Mouse (Mus musculus): ENCODE data around the gene Gkn1.
A peak's percentile ranks its signal among the peaks of the same experiment; 100 is the strongest.

The Gkn1 gene

DNA sequence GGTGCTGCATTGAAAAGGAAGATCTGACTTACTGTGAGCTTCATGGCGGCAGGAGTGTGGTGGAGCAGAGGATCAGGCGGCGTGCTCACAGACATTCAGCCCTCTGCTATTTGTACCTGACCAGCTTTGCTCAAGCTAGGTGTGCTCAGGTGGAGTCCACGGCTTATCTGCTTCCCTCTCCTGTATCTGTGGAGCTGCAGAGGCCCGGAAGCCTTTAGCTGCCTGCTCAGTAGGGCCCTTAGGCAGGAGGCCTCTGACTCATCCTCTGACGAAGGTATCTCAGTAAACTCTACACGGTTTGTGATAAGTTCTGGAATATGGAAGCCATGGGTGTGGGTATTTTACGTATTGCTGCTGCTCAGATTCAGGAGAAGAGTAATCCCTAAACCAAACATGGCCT is at the start of gene Gkn1:
TSS of gene Gkn1 (minus strand) at position 114 of the 400 bp plus-strand sequence.
- no peak for DNase-seq

DNA sequence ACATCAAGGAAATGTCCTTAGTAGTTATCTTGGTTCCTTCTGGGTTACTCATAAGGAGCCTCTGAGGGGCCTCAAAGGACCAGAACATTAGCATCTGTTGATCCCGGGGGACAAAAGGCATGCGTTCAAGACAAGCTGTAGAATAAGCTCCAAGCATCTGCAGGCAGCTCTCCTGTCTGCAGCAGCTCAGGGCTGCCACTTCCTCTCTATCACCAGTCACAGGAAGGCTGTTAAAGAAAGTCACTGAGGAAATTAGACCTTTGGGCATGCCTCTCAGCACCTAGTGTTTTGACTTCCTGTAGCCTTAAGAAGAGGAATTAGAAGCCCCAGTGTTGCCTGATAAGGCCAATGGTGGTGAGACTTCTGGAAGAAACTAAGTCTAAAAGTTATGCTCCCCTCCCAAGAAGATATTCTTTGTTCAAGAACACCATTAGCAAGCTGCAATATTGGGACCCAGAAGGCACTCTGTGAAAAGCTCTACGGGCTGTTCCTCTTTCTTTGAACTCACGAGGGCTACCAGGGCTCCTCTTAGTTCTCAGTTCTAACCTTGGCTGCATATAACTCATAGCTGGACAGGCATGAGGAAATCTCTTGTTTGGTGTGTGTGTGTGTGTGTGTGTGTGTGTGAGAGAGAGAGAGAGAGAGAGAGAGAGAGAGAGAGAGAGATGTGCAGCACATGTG is 49.3 kb upstream of the Gkn1 start:
- DNase-seq = no peak

DNA sequence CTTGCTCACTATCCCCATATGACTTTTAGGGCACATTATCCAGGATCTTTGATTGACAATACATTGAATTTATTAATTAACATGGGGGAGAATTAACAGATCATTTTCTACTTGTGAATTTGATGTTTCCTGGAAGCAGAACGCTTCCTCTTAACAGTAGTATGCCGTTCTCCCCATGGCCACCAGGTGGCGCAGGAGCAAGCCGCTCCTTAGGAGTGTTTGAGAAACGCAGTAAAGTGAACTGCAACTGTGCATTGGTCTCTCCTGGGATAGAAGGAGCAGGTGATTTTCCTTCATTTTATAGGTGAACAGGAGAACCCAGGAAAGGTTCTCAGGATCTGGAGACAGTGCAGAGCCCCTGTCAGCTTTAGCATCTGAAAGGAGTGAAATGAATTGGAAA is 48.4 kb upstream of the Gkn1 start:
- DNase-seq = peak in 1 of 2 experiments; percentile 78

DNA sequence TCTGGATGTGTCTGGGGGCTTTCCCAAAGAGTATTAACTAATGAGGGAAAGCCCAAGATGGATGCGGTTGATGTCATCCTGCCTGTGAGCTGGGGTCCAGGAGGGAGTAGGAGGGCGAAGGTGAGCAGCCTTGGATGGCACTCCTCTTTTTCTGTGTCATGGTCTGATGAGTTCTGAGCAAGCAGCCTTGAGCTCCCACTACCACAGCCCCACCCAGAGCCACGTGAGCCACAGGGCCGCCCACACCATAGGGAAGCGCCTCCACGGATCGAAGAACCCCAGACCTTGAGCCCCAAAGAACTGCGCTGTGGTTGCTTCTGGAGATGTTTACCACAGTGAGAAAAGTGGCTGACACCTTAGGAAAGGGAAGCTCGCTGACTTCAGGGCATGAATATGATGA is 44.0 kb upstream of the Gkn1 start:
- peak in 1 of 2 experiments; percentile 17 for DNase-seq

DNA sequence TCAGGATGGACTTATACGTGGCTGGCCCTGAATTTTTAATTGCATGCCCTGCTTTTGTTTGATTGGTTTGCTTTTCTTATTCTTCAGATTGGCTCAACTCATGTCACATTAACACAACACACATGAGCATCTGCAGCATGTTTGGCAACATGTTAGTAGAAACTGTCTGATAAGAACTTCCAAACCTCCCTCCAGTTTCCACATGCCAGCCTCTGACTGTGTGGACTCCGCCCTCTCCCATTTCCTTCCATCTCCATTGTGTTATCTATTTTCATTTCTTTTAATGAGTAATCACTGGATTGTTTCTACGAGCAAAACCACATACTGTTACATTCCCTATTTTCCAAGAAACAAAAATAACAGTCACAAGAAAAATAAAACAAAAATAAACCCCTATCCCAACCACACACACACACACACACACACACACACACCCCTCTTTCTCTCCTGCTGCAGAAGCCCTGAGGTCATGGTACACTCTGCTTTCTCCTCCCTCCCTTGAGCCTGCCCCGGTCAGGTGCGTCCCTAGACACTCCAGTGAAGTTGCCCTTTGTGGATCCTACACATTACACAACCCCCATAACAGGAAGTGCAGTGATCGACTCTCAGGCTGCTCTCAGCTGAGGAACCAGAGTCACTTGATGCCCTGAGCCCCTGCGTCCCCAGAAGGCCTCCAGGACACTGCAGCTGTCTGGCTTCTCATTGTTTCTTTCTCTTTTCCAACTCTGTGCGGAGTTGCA is 42.9 kb upstream of the Gkn1 start:
- peak in 1 of 2 experiments; percentile 34 for DNase-seq

DNA sequence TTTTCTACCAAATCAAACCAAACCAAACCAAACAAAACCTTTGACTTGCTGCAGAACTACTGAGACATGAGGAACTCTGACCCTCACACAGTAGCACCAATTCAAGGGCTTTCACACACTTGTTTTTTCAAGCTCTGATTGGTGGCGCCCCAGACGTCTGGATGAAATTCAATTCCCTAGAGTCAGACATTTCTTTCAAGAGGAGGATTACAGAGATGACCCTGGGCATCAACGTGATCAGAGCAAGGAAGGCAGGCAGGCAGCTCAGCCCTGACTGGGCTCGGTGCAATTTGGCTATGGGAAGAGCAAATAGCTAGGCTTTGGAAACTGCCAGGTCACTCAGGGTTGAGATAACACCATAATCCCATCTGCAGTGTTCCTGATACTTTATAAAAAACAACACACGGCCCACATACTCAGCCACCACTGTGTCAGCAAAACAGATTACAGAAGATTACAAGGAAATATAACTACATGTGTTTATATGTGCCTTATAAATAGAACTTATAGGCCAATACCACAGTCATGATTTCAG is 38.8 kb upstream of the Gkn1 start:
- no peak for DNase-seq

DNA sequence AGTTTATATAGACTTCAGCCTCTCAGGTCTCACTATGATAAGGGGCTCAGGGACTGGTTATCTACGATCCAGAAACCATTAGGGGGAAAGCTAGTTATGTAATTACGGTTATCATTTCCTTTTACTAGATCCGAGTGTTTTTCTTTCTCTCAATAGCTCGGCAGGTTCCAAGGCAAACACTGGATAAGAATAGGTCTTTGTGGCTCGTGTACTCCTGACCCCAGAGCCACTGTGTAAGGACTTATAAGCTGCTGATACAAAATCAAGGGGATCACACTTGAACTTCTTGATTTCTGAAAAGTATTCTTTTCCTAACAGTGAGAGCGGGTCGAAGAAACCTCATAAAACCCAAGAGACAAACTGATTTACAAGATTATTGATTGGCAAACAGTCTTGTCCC is 38.1 kb upstream of the Gkn1 start, which contains the start of gene Gkn3:
TSS of gene Gkn3 (minus strand) at position 59 of the 400 bp plus-strand sequence.
- no peak for DNase-seq

DNA sequence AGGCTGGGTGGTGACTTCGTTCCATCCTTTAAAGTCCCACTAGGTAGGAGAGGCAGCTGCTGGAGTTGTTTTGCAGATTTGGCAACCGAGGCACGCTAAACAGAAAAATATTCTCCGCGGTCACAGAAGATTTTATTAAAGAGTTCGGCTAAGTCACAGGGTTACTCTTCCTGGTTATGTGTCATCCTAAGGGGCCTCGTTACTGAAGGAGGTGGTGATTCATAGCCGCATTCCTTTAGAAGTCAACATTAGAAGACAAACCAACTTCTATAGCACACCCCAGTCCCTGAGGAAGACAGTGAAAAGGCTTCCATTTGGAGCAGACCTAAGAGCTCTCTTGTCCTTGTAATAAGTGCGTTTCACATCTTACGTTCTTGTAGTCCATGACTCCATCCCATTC is 35.9 kb upstream of the Gkn1 start:
- no peak for DNase-seq

DNA sequence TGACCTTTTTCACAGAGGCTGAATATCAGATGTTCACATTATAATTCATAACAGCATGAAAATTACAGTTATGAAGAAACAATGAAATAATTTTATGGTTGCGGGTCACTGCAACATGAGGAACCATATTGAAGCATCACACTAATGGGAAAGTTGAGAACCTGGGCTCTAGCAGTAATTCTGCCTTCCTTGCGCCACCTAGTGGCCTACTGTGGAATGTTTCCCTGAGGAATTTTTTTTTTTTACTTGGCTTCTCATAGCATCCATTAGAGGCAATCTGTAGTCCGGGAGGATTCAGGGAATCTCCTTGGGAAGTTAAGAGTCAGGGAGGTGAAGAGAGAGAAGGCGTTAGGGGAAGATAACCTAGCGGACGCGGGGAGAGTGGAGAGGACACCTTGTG is 35.5 kb upstream of the Gkn1 start:
- DNase-seq = peak; percentile 28 to 62

DNA sequence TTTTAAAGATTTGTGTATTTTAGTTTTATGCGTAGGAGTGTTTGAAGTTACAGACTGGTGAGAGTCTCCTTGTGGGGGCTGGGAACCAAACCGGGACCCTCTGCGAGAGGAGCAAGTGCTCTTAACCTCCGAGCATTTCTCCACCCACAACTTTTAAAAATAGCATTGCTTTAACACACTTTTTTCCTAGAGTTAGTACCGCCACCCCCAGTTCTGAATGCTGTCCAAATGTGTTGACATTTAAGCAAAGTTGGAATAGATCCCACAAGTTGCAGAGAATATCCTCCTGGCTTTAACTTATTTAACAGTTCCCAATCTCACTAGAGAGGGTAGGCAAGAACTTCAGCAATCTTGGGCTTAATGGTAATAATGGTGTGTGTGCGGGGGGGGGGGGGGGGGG is 34.0 kb upstream of the Gkn1 start:
- no peak for DNase-seq

DNA sequence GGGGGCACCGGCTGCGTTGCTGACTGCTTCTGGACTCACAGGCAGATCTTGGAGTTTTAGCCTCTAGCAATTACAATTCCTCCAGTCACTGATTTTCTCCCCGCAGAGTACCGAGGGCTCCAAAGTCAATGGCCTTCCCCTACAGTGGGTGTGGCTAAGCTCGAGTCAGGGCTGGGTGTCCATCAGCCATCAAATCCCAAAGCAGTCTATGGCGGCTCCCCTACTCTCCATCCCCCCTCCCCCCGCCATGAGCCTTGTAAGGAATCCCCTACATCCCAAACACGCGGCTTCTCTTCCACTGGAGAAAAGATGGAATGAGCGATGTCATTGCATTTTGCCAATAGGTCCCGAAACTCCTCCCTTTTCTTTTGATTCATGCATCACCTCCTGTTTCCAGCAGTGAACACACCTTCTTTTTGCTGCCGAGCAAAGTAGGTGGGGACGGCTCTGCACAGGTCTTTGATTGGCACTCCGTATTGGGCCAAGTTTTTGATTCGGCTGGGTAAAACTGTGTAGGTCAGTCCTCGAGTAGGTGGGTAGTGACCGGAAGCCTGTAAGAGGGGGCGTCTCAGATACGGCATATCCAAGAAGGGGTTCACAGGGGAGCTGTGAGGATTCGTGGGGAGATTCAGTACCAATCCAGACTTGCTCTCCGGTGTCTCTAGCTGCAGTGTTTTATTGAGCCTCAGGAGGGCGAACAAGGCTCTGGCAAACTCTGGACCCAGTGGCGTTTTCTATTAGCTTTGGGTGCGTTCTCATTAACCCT is 33.4 kb upstream of the Gkn1 start:
- DNase-seq = peak in 1 of 2 experiments; percentile 27

DNA sequence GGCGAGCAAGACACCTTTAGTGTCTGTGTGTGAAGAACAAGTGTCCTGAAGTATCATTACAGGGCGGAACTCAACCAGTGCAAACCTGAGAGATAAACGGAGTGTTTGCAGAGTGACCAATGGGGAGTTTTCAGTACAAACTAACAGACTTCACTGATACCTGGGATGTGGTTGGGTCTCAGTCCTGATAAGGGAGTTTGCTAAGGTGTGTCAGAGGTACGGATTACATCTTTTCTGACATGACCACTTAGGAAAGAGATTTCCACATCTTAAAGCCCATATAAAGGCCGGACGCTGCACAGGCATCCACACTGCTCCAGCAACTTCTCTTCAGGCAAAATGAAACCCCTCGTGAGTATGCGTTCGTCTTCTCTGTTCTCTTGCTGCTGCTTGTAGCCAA is 22.3 kb upstream of the Gkn1 start, which contains the start of gene Gkn2:
TSS of gene Gkn2 (plus strand) at position 301 of the 400 bp plus-strand sequence.
- DNase-seq = no peak

DNA sequence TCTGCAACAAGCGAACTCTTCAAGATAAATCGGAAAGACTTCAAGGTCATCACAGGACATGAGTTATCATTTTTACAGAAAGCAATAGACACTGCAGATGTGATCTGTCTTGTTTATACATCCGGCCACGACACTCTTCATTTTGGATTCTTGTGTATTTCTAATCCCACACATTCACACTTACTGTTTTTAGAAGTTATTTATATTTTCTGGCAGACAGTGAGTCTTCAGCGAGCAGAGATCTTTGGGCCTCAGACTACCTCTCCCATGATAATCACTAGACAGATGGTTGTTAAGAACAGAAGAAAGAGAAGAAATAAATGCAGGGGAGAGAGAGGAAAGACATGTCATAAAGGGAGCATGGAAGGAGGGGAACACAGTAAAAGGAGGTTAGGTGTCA is 18.5 kb upstream of the Gkn1 start:
- DNase-seq = no peak

DNA sequence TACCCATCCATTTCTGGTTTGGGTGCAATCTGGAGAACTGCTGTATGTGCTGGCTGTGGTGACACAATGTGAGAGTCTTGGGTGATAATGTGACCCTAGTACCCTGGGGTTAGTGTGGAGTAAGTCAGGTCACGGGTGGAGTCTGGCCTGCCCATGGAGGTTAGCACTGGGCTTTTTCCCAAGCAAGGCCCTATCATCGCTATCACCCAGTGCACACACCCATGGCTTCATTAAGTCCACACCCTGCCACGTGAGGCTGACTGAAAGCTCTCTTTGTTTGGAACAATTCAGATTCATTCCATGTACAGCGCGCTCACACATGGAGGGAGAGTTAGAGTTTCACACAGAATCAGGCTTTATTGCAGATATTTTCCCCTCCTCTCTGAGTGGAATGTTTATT is 3.7 kb upstream of the Gkn1 start:
- DNase-seq = no peak

DNA sequence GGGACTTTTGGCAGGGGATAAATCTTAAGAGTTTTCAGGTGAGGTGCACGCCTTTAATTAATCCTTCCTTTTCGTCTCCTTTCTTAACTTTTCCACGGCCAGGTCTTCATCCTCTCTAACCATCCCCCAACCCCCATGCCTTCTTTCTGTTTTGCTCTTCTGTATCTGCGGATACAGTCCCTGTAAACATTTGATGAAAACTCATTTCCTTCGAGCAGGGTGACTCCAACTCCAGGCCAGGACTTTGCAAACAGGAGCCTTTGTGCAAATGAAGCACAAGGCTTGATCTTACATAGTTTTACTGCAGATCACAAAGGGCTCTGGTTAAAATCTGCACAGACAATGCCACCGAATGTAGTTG is 14.8 kb downstream of the Gkn1 start:
- no peak for DNase-seq

DNA sequence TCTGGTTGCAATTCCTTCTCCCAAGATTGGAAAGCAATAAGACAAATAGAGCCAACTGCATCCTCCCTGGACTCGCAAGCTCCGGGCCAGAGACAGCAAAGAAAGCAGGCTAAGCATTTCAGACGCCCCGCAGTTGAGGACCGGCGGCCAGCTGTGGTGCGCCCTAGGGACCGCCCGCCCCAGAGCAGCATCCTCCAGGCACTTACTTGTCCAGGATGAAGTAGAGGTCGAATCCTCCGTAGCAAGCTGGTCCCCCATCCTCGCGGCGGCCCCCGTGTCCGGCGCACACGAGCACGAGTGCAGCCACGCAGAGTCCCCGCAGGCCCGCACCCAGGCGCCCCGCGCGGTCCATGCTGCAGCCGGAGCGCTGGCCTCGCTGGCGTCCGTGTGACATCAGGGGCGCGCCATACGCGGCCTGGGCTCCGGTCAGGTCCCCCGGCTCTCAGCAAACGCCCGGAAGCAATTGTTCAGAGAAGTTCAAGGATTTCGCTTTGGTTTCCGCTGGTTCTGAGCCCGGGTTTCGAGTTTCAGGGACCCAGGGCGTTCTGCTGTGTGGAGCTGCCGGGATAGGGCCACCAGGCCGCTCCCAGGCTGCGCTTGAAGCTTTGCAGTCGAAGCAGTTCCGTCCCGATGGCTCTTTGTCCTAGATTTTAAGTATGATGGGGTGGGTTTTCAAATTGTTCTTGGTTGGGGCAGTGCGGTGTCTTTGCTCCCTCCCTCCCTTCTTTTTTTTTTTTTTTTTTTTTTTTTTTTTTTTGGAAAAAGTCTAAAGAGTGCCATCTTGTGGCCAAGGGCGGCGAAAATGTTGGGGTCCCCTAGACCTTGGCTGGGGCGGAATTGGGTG is 15.4 kb downstream of the Gkn1 start, which contains the start of gene Antxr1:
TSS of gene Antxr1 (minus strand) at position 731 of the 844 bp plus-strand sequence.
- DNase-seq = peak in 1 of 2 experiments; percentile 31

DNA sequence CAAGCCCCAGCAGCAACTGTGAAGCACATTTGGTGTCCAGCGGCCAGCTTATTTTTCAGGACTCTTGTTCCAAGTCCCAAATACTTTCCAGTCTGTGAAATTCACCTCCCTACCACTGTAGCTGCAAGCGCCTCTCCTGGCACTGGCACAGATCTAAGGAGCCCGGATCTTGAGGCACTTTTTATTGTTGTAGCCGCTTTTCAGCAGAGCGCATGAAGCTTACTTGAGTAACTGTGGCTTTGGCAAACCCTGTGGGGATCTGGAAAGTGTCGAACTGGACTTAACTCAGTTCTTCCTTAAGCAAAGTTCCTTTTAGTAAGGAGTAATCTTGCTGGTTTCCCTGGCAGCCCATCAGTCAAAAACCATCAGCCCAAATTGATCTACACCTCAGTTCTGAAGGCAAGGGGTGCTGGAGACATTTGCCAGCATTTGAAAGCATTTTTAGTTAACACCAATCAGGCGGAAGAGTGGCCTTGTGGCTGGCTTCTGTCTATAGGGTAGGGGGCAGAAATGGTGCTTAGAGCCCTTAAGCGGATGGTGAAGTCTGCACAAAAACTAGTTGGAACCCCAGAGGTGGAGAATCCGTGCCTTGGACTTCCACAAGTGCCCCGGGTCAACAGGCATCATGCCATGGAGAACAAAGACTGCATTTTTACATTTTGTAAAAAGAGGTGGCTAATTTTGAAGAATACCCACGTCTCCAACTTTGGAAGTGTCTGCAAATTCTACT is 16.2 kb downstream of the Gkn1 start:
- no peak for DNase-seq

DNA sequence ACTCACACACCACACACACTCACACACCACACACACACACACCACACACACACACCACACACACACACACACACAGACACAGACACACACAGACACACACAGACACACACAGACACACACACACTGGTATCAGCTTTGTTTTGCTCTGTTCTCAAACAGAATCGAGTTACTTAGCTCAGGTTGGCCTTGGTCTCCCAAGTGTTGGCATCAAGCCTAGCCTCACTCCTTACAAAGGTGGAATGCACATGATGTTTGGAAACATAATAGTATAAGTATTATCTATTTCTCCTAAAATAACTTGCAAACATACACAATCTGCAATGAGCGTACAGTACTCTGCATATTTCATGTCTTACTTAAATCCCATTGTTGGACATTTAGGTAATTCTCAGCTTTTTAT is 18.4 kb downstream of the Gkn1 start:
- DNase-seq = no peak

DNA sequence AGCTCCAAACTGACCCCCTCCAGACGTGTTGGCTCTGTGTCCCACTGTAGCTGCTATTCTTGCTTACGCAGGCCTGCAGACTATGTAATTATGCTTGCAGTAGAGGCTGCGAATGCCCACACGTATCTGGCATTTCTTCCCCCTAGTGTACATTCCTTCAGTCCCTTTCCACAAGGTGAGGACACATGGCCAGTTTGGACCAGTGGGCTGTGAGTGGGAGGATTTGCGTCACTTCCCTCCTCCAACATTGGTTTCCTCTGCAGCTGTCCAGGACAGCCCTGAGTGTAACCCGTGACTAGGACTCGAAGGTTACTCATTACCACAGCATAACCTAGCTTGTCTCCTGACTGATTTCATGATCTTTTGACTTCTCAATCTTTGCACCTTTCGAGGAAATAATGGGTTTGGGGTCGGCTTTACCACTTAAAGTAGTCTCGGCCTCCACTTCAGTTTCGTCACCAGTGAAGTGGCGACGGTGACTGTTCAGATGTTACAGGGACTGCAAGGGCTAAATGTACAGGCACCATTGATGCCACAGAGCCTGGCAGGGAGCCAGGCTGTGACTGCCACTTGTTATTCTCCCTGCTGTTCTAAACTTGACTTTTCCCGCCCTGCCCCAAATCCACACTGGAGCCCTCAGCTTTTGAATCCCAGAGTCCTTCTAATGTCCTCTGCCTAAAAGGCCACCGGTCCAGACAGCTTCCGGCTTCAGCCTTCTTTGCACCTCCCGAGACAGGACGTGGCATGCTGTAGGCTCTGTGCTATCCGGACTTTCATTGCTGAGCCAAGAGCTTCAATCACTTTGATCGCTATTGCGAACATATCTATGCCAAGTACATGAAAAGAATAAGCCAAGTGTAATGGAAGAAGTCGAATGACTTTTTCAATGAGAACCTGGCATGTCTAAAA is 22.2 kb downstream of the Gkn1 start:
- peak; percentile 63 to 73 for DNase-seq

DNA sequence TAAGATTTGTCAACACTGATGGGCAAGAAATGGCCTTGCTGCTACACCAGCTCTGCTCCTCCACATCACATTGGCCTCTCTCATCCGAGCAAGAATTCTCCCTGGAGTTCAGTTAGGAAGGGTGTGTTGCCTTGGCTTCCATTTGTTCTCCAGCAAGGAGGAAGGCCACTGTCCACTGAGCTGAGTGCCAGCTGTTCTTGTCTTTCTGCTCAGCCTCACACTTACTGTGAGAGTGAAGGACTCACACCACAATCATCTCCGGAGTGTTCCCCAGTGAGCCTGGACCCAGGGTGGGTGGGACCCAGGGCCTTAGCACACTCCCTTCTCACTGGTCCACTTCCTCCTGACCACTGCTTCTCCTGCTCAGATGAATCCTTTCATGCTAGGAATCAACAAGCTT is 23.8 kb downstream of the Gkn1 start:
- DNase-seq = no peak

Data from kidney, adult 8-10 months (tissue).